Mouse (Mus musculus): ENCODE results near the gene Nfix. TPM values are rescaled to one million over a fixed set of nuclear protein-coding genes. Genes with fewer than 3 reads are reported as not detected.
A peak's percentile ranks its signal among the peaks of the same experiment; 100 is the strongest.

Nfix gene
- polyA plus RNA-seq, 1 experiment from 2014 or later = 28.7 TPM

DNA sequence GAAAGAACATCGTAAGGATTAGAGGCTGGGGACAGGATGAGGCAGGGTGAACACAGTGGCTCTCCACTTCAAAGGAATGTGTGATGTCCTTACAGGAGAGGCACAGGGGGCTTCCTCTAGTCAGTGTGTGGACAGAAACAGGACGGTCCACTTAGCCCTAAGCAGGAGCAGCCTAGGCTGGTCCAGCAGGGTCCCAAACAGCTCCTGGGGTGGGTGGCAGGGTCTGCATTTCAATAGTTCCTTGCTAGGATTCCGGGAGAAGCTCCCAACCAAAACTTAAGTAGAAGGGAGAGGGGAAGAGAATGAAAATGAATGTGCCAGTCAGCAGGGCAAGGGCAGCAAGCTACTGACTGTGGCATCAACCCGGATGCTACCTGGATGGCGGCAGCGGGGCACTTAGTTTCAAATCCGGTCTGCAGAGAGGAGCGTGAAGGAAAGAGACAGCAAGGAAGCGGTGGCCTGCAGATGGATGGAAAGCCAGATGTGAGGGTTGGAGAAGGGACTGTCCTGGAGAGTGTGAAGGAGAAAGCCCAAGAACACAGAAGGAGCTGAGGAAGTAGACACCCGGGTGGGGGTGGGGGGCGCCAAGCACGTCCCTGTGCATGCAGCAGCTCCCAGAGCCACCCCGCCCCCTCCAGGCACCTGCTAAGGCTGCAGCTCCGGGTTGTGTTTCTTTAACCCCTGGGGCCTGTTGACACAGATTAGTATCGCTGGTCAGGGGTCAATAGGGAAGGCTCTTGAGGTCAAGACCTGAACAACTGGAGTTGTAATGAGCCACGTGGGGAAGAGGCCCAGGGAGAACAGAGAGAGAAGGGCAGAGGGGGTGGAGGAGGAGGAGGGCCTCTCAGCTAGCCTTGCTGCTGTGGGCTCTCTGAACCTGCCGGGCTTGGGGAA, 54.9 kb downstream of the Nfix start:
- ATAC-seq (ENCODE audit: low read depth) = no peak

GRCm38 (mm10) chr8:84743517-84744420, 56.4 kb downstream of the Nfix start:
- Histone ChIP-seq H3K27me3 (peaks cover 98% of the 10 kb centered on the region), H3K27ac (replicated peaks) (peak overlapping the region; percentile 83), H3K4me2 (peak overlapping the region; percentile 26), H3K9me3 (no peaks in the 10 kb centered on the region), H3K9ac (peak overlapping the region; percentile 34; the same call in 1 of the 2 replicates), H3K36me3 (no peaks in the 10 kb centered on the region), H3K4me1 (replicated peaks) (peaks cover 91% of the 10 kb centered on the region), H3K4me3 (no peak overlapping the region)
- 7% methylated on average over 16 of the region's 17 CpGs for WGBS
- peak; percentile 67 for ATAC-seq (ENCODE audit: low read depth)

More for the DNA sequence above, 54.9 kb downstream of the Nfix start:
- peak overlapping the region; percentile 9; the same call in 1 of the 2 replicates for H3K4me2 ChIP-seq
- peak overlapping the region; percentile 83 for H3K27ac ChIP-seq (replicated peaks)
- H3K4me1 ChIP-seq (replicated peaks) = peaks cover 84% of the 10 kb centered on the region
- peaks cover 98% of the 10 kb centered on the region for H3K27me3 ChIP-seq
- H3K36me3 ChIP-seq = no peaks in the 10 kb centered on the region
- 3% methylated on average over 17 of the region's 17 CpGs for WGBS
- peak overlapping the region; percentile 45 for H3K9ac ChIP-seq
- no peak overlapping the region for H3K4me3 ChIP-seq
- no peaks in the 10 kb centered on the region for H3K9me3 ChIP-seq

GRCm38 (mm10) chr8:84743054-84743415, 57.1 kb downstream of the Nfix start:
- Histone ChIP-seq H3K27ac (replicated peaks) (peak overlapping the region; percentile 83), H3K9me3 (no peaks in the 10 kb centered on the region), H3K4me1 (replicated peaks) (peaks cover 98% of the 10 kb centered on the region), H3K36me3 (no peaks in the 10 kb centered on the region), H3K4me3 (no peak overlapping the region), H3K27me3 (peaks cover 98% of the 10 kb centered on the region), H3K4me2 (peak overlapping the region; percentile 37), H3K9ac (peak overlapping the region; percentile 49)
- 9% methylated on average over 10 of the region's 10 CpGs for WGBS
- ATAC-seq (ENCODE audit: low read depth) = no peak; the same call in 1 of the 2 replicates

- H3K36me3 ChIP-seq = no peaks in the 10 kb centered on the region
- no peaks in the 10 kb centered on the region for H3K9me3 ChIP-seq
- peaks cover 99% of the 10 kb centered on the region for H3K27me3 ChIP-seq
- peak overlapping the region; percentile 83 for H3K27ac ChIP-seq (replicated peaks)
- WGBS = 2% methylated on average over 32 of the region's 32 CpGs
- no peak overlapping the region for H3K4me3 ChIP-seq
- H3K4me2 ChIP-seq = peak overlapping the region; percentile 37
- ATAC-seq (ENCODE audit: low read depth) = peak; percentile 51
- H3K4me1 ChIP-seq (replicated peaks) = peaks cover 100% of the 10 kb centered on the region
- H3K9ac ChIP-seq = peak overlapping the region; percentile 49
These were observed 57.7 kb downstream of the Nfix start for GRCm38 (mm10) chr8:84742171-84743053.

DNA sequence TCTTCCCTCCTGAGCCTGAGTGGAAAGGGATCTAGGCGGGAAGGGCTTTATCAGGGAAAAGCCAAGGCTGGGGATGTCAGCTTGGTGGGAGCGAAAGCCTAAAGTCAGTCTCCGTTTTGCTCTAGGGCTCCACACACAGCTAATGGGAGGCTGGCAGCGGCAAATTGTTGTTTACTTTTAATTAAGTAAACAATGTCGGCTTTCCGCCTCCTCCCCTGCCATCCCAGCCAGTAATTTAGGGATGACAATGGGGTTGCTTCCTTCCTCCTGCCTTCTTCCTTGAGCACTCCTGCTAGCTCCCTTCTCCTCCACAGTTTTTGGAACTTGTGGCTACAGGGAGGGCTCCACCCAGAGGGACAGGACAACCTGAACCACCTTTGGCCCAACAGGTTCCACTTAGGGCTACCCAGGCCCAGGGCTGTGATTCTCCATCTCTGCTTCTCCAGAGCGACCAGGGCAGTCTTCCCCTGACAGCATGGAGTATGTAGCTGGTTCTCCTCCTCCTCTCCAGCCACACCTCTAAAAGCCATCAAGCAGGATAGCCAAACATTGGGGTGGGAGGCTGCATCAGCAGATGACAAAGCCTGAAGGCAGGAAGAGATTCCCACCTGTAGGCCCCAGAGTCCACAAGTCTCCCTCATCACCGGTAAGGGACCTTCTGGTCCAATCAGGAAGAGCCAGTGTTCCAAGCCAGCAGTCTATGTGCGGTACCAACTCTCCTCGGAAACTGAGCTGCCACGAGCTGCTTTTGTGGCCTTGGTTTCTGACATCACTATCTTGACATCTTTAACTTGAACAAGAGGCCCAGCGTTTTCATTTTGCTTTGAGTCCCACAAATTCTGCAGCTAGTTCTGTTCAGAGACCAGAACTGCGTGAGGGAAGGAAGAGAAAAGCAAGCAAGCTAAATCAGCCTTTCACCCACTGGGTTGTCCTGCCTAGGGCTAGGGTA, 59.0 kb downstream of the Nfix start:
- Histone ChIP-seq H3K36me3 (no peaks in the 10 kb centered on the region), H3K4me2 (no peak overlapping the region), H3K9ac (peak overlapping the region; percentile 49; the same call in 1 of the 2 replicates), H3K27me3 (peaks cover 99% of the 10 kb centered on the region), H3K4me3 (no peak overlapping the region), H3K27ac (replicated peaks) (peak overlapping the region; percentile 83), H3K4me1 (replicated peaks) (peaks cover 99% of the 10 kb centered on the region), H3K9me3 (no peaks in the 10 kb centered on the region)
- WGBS = 30% methylated on average over 13 of the region's 13 CpGs
- ATAC-seq (ENCODE audit: low read depth) = no peak

- peaks cover 97% of the 10 kb centered on the region for H3K4me1 ChIP-seq (replicated peaks)
- 7% methylated on average over 1 of the region's 1 CpGs for WGBS
- H3K36me3 ChIP-seq = no peaks in the 10 kb centered on the region
- H3K27ac ChIP-seq (replicated peaks) = 0 out of 2 replicates have a peak overlapping the region, but pooled peaks have one; percentile 47
- H3K4me3 ChIP-seq = no peak overlapping the region
- no peak overlapping the region for H3K4me2 ChIP-seq
- H3K9me3 ChIP-seq = no peaks in the 10 kb centered on the region
- H3K9ac ChIP-seq = peak overlapping the region; percentile 31; the same call in 1 of the 2 replicates
- ATAC-seq (ENCODE audit: low read depth) = no peak
- H3K27me3 ChIP-seq = peaks cover 98% of the 10 kb centered on the region
These were observed 60.8 kb downstream of the Nfix start for GRCm38 (mm10) chr8:84739401-84739742.

- H3K9ac ChIP-seq = peak overlapping the region; percentile 52; the same call in 1 of the 2 replicates
- ATAC-seq (ENCODE audit: low read depth) = no peak
- no peak overlapping the region for H3K4me3 ChIP-seq
- H3K4me1 ChIP-seq (replicated peaks) = peaks cover 97% of the 10 kb centered on the region
- H3K9me3 ChIP-seq = no peaks in the 10 kb centered on the region
- peak overlapping the region; percentile 47 for H3K27ac ChIP-seq (replicated peaks)
- 42% methylated on average over 10 of the region's 10 CpGs for WGBS
- H3K27me3 ChIP-seq = peaks cover 98% of the 10 kb centered on the region
- 0 out of 2 replicates have a peak overlapping the region, but pooled peaks have one; percentile 40 for H3K4me2 ChIP-seq
- no peaks in the 10 kb centered on the region for H3K36me3 ChIP-seq
These were observed 61.3 kb downstream of the Nfix start for GRCm38 (mm10) chr8:84738715-84739400.

- no peak for ATAC-seq (ENCODE audit: low read depth)
- WGBS = 6% methylated on average over 10 of the region's 10 CpGs
- Histone ChIP-seq H3K9ac (peak overlapping the region; percentile 52; the same call in 1 of the 2 replicates), H3K27me3 (peaks cover 98% of the 10 kb centered on the region), H3K4me2 (peak overlapping the region; percentile 40; the same call in 1 of the 2 replicates), H3K4me1 (replicated peaks) (peaks cover 97% of the 10 kb centered on the region), H3K36me3 (no peaks in the 10 kb centered on the region), H3K9me3 (no peaks in the 10 kb centered on the region), H3K27ac (replicated peaks) (peak overlapping the region; percentile 47), H3K4me3 (no peak overlapping the region)
These were observed 61.9 kb downstream of the Nfix start for GRCm38 (mm10) chr8:84738266-84738665.

DNA sequence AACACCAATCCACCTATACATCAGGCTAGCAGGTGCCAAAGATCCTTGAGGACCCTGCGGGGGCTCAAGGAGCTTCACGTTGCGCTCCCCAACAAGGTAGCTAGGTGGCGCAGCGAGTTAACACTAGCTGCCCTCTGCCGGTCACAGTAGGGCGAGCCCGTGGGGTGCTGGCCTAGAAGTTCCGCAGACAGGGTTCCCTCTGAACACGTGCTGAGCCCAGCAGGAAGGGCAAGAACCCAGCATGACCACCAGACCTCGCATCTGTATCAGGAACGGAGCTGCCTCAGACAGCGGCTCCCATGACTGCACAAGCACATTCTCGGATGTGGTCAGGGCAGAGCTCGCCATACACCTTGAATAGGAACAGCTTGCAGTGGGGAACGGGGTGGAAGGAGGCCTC, 62.5 kb downstream of the Nfix start:
- Histone ChIP-seq H3K36me3 (no peaks in the 10 kb centered on the region), H3K9ac (0 out of 2 replicates have a peak overlapping the region, but pooled peaks have one; percentile 52), H3K4me1 (replicated peaks) (peaks cover 97% of the 10 kb centered on the region), H3K4me3 (peak overlapping the region; percentile 11; the same call in 1 of the 2 replicates), H3K4me2 (peak overlapping the region; percentile 40), H3K9me3 (no peaks in the 10 kb centered on the region), H3K27ac (replicated peaks) (no peak overlapping the region), H3K27me3 (peaks cover 96% of the 10 kb centered on the region)
- ATAC-seq (ENCODE audit: low read depth) = 0 out of 2 replicates have a peak, but pooled peaks have one; percentile 21
- 1% methylated on average over 16 of the region's 16 CpGs for WGBS

DNA sequence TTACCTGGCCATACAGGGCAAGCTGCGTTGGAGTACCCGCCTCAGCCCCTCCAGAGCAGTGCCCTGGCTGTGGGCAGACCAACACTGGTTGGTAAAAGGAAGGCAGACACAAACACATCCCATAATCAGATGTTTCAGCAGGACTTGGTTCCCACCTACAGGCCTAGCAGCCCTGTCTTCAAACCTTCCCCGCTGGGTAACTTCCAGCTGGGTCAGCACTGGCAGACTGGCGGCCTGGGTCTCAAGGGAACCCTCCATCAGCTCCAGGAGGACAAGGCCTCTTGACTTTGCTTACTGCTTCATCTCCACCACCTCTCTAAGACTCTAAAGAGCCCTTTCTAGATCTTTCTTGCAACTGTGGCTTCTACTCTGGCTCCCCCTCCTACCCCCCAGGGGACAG, 63.6 kb downstream of the Nfix start:
- H3K4me1 ChIP-seq (replicated peaks) = peaks cover 97% of the 10 kb centered on the region
- no peaks in the 10 kb centered on the region for H3K9me3 ChIP-seq
- 0 out of 2 replicates have a peak overlapping the region, but pooled peaks have one; percentile 2 for H3K9ac ChIP-seq
- no peak overlapping the region for H3K4me2 ChIP-seq
- H3K27ac ChIP-seq (replicated peaks) = no peak overlapping the region
- 79% methylated on average over 4 of the region's 4 CpGs for WGBS
- peaks cover 85% of the 10 kb centered on the region for H3K27me3 ChIP-seq
- ATAC-seq (ENCODE audit: low read depth) = no peak
- H3K4me3 ChIP-seq = no peak overlapping the region
- no peaks in the 10 kb centered on the region for H3K36me3 ChIP-seq

All from neural tube, embryonic 13.5 days (tissue).